Mouse (Mus musculus) yolk sac, embryonic 10.5 days (tissue): ENCODE measurements around the gene Atxn10.

ENCODE experiments used
- DNase-seq: peaks from one replicate; pipeline ENCODE4 v3.0.0-alpha.2; 2017; ENCODE audit warnings: low spot score

Gene Atxn10

GRCm38 (mm10) chr15:85474697-85475096 is 138.7 kb downstream of the Atxn10 start:
- DNase-seq, result no peak

- peak; percentile 49 for DNase-seq
These were observed 141.5 kb downstream of the Atxn10 start for GRCm38 (mm10) chr15:85477584-85477983.

- DNase-seq, result no peak
These were observed 143.3 kb downstream of the Atxn10 start for GRCm38 (mm10) chr15:85479365-85479764.

DNA sequence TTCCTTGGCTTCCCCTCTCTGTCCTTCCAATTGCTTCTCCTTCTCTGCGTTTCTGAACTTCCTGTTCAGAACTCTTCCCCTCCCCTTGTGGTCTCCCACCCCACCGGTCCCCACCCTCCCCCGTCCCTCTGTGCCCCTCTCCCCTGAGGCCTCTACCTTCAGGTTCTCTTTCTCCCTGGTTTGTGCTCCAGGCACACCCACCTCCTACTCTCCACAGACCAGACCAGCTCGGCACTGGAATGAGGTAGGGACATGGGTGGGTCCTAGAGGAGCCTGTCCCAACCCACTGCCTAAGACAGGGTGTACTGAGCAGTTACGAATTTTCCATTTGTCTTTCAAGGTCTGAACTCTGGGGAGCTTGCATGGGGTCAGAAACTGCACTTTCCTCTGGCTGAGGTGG is 143.9 kb downstream of the Atxn10 start:
- DNase-seq, result no peak

GRCm38 (mm10) chr15:85480630-85481029 is 144.6 kb downstream of the Atxn10 start:
- no peak for DNase-seq

DNA sequence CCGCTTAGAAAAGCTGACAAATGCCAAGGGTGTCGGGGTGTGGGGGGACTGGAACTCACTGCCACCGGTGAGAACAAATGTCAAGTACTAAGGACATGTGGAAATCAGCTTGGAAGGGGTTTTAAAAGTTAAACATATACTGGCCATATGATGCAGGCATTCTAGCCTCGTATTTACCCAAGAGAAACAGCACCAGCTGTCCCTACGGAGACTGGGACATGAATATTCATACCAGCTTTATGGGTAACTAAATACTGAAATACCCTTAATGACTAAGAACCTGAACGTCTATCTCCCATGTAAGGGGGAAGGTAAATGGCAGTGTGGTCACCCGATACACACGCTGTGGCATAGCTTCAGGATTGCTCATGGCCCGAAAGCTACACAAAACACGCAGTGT is 152.9 kb downstream of the Atxn10 start:
- no peak for DNase-seq

- DNase-seq, result no peak
These were observed 153.7 kb downstream of the Atxn10 start for GRCm38 (mm10) chr15:85489751-85490150.

DNA sequence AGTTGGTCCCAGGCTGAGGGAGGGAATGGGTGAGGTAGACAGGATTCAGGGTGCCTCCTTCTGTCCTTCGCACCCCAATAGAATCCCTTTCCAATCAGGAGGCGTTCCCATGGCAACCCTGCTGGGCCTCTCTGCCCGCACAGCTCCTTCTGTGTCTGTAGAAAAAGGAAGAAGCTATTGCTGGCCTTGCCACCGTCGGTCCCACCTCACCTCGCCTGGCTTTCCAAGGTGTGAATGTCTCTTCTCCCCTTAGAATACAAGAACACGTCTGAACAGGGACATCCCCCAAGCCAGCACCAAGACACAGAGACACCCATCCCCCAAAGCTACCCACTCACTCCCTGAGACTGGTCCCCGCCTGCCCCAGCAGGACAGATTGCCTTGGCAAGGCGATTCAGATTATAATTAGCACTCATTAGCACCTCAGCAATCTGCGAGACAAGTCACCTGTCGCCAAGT is 158.1 kb downstream of the Atxn10 start:
- no peak for DNase-seq

DNA sequence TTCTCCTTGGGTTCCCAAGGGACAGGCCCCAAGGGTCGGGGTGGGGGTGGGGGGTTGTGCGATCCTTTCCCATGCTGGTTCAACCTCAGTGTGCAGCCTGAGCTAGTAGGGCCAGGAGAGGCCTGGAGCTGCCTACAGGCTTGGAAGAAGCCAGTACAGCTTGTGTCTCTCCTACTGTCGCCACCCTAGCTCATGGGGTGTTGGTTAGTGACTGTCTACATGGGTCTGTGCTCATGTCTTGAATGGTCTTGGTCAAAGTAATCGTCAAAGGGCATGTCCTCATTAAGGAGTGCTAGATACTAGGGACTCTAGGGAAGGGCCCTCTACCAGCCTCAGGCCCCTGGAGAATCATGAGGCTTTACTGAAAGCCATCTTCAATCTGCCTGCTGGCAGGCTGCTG is 161.5 kb downstream of the Atxn10 start:
- no peak for DNase-seq

- DNase-seq, result no peak
These were observed 162.0 kb downstream of the Atxn10 start for GRCm38 (mm10) chr15:85497981-85498475.

DNA sequence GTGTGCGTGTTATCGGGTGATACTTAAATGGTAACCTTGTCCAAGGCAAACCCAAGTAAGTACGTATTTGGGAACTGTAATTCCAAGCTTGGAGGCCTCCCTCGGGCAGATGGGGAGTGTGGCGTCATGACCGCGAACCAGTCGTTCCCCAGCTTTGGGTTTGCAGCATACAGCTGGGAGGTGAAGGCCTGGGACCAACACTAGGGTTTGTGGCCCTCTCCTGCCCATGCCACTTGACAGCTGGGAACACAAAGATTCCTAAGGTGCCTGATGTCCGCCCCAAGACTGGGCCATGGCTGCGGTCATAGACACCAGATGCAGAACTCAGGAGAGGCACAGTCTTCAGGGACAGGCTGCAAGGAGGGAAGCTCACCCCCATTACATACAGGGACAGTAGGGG is 164.2 kb downstream of the Atxn10 start:
- DNase-seq, result no peak

- no peak for DNase-seq
These were observed 167.1 kb downstream of the Atxn10 start, which contains the start of gene 7530416G11Rik for GRCm38 (mm10) chr15:85503127-85503526. 7530416G11Rik (minus strand) TSS chr15:85503227.

DNA sequence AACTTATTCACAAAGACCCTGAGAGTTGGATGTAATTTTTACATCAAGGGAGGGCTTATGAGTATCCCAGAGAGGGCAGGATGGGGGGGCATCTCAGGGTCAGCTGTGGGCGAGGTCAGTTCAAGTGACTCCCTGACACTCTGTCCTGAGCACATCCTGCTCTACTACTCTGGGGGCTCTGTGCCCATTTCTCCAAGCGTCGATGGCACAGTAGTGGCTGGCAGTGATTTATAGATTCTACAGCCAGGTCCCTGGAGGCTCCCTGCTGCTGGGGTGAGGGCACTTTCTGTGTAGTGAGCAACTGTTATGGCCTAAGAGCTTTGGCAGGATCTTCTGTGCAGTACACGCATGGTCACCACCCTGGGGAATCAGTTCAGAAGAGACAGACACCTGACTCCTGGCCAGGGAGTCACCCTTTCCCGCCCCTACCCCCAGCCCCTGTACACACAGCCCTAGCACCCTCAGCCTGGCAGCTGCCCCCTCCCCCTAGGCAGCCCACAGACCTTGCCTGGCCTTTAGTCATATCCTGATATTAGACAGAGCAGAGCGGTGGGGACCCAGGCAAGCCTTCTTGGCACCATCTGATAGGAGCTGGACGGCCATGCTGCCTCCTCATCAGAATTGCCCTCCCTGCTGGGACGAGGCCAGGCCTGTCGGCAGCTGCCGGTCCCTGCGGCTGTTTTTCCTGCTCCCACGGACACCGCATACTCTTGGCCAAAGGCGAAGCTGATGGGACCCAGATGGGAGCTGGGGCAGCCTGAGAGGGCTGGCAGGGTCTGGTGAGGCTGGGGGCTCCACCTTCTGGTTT is 169.3 kb downstream of the Atxn10 start:
- no peak for DNase-seq

DNA sequence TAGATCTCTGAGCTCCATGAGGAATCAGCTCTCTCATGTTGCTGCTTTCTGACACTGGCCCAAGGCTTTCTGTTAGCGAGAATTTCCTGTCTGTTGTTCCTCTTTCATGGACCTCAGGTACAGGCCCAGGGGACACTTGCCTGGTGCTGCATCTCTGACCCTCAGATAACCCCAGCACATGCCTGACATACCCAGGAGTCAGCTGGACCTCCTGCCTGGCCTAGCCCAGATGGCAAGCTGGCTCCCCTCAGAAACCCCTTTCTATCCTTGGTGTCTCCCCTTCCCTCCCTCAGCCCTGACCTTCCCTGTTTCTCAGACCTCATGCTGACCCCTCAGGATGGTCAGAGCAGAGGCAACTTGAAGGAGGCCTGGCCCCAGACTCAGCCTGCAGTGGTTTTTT is 170.6 kb downstream of the Atxn10 start:
- DNase-seq, result no peak

DNA sequence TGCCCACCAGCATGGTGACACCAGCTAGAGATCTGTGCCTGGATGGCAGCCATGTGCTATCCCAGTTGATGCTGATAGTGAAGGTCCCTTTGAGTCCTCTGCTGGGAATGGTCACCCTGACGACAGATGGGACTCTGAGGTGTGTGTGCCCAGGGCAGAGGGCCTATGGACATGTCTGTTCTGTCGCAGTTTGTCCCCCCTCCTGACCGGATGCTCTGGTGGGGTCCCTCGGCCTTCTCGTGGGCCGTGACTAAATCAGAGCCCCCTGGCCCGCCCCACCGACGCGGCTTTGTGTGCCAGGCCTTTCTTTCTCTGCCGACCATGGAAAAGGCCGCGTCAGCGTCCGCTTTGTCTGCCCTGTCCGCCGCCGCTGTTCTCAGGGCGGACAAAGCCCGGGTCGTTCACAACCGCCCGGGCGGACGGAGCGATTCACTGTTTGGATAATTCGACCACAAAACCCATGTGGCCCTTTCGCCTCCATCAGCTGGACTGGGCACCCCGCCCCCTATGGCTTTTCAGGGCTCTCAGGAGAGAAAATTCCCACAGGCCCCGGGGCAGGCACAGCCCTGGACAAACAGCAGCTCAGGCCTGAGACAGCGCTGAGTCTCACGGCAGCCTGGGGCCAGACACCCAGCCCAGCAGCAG is 171.4 kb downstream of the Atxn10 start:
- no peak for DNase-seq
